Mouse (Mus musculus) cerebellum, adult 11 months (tissue): Measurements from ENCODE around the gene B3gnt2.
"Not testable (repeated sequence)": the region's sequence is repeated elsewhere in the genome, so short reads cannot be mapped to it uniquely, and the experiment has no call there.

Source experiments
- DNase-seq: peaks from one replicate; pipeline ENCODE4 v3.0.0; 2022

The B3gnt2 gene

DNA sequence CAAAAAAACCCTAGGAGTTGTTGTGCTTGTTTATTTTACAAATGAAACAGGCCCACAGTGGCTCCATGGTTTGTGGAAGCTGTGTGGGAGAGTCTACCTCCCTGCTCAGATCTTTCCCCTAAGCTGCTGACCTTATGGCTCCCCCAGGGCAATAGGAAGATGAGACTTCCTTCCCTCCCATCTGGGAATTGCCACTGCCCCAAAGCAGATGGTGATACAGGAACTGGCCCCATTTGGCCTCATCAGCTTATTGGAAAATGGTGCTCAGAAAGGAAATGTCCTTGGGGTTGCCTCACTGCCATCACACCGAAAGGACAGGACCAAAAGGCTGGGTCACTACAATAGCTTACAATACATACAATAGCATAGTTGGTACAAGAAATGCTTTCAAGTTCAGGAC is 97.7 kb downstream of the B3gnt2 start:
- DNase-seq = no peak

DNA sequence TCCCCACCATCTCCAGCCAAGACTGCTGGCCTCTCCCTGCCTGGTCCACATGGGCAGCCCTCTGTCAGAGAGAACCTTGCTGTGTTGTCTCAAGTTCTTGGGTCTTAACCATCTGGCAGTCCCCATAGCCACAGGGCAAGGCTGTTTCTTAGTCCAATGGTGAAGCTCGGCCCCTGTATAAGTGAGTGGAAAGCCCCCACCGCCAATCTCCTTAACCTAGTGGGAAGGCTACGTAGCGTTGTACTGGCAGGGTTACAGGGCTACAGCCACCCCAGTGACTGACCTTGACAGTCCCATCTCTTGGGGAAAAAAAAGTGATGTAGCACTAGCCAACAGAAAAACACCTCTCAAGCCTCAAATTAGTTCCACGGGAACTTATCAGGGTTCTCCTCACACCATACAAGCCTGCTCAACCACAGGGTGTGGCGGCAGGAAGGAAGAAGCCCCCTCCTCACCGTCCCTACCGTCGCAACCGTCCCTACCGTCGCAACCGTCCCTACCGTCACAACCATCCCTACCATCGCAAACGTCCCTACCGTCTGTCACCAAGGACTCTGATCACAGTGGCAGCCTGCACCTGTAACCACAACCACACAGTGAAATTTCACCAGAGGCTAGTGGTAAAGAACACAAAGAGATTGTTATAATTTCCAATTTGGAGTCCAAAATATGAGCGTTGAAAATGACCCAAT is 98.4 kb downstream of the B3gnt2 start:
- DNase-seq = no peak

DNA sequence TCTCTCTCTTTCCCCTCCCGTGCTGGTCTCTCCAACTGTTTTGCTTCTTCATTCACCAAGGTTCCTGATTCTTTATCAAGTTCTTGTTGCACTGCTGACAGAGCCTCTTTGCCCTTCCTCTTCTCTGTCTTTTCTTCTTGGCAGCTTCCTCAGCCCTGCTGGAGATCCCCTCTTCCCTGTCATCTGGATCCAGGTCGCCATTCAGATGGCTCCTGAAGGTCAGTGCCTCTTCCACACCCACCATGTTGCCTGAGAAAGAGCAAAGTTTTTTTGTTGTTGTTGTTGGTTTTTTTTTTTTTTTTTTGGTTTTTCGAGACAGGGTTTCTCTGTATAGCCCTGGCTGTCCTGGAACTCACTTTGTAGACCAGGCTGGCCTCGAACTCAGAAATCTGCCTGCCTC is 101.0 kb downstream of the B3gnt2 start:
- DNase-seq = no peak

DNA sequence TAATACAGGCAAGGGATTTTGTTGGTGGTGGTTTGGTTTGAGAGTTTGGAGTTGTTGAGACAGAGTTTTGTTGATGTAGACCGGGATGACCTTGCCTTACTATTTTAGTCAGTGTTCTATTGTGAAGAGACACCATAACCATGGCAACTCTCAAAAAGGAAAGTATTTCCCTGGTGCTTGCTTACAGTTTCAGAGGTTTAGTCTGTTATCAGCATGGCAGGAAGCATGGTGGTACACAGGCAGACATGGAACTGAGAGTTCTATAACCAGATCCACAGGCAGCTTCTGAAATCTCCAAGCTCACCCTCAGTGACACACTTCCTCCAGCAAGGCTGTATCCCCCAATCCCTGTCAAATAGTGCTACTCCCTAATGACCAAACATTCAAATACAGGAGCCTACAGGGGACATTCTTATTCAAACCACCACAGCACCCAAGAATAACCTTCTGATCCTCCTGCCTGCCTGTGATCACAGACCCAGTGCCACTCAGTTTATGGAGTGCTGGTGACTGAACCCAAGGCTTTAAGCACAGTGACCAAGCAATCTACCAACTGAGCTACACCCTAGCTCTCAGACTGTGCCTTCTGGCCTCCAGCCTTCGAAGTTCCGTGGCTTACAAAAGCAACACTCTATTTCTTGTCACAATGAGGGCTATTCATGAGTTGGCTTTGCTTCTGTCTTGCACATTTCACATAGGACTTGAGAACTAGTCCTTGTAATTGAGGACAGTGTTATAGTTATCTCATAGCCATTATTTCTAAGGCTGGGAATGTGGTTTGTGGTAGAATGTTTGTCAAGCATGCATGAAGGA is 104.4 kb downstream of the B3gnt2 start:
- DNase-seq = no peak

DNA sequence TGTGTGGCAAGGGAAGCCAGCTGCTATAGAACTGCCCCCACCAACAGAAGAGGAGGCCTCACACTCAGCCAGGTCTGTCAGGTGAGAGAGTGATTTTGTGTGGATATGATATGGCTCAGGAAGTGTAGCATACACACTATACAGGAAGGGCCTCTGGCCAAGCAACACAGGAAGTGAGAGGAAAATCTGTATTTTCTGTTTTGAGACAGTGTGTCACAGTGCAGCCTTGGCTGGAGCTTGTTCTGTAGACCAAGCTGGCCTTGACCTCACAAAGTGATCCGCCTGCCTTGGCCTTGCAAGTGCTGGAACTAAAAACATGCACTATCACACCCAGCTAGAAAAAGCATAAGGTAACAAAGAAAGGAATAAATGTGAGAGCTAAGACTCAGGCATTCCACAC is 105.6 kb downstream of the B3gnt2 start:
- no peak for DNase-seq

DNA sequence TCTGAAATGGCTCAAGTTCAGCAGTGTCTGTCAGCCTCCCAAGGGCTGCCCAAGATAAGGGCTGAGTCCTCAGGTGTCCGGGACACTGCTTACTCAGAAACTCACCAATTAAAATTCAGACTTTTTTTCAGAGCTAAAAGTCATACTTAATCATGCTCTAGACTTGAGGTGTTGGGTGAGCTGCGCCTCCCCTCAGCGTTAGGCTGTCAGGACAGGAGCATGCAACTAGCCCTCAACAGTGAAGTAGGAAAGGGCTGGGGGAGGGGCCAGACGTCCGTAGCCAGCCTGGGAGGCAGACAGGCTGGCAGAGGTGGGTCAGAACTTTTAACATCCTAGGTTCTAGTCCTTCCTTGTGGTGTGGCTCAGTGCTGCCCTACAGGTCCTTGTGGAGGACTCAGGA is 108.2 kb downstream of the B3gnt2 start:
- no peak for DNase-seq

DNA sequence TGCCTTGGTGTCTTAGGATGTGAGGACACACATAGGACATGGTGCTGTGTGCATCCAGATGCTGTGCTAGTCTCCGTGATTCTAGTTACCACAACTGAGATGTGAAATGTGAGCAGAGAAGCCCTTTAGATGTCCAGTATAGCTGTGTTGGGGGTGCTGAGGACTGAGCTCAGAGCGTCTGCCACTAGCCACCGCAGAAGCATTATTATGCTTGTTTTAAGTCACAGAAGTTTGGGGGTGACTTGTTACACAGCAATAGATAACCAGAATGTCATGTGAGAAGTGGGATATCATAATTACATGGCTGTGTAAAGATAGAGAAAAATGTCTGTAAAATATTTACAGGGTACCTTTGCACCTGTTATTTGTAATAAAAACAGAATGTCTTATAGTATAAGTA is 109.2 kb downstream of the B3gnt2 start:
- DNase-seq = no peak

DNA sequence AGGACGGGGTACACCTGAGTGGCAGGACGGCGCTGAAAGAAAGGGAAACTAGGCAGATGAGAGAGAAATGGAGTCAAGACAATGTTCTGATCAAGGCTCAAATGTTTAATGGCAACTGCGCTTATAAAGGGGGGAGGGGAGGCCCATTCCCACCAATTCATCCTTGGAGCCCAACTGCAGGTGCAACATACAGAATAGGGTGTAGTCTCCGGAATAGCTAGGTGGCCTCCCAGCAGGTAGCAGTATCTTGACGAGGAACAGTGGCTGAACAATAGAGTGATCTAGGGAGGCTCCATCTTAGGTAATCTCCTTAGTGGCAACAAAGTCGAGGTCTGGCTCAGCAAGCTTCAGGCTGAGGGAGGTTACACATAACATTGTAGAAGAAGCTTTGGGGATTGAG is 113.4 kb downstream of the B3gnt2 start:
- DNase-seq = no peak

DNA sequence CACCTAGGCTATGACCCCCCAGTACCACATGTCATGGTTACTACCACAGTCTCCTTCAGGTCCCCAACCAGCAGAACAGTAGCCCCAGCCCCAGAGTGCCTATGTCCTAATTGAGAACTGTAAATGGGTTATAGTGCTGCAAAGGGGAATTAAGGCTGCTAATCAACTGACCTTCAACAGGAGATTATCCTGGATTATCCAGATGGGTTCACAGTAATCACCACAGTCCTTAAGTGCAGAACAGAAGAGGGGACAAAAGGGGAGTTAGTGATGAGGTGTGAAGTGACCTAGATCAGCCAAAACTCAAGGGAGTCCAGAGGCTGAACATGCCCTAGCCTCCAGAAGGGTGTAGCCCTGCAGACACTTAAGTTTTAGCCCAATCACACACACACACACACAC is 115.4 kb downstream of the B3gnt2 start:
- no peak for DNase-seq

DNA sequence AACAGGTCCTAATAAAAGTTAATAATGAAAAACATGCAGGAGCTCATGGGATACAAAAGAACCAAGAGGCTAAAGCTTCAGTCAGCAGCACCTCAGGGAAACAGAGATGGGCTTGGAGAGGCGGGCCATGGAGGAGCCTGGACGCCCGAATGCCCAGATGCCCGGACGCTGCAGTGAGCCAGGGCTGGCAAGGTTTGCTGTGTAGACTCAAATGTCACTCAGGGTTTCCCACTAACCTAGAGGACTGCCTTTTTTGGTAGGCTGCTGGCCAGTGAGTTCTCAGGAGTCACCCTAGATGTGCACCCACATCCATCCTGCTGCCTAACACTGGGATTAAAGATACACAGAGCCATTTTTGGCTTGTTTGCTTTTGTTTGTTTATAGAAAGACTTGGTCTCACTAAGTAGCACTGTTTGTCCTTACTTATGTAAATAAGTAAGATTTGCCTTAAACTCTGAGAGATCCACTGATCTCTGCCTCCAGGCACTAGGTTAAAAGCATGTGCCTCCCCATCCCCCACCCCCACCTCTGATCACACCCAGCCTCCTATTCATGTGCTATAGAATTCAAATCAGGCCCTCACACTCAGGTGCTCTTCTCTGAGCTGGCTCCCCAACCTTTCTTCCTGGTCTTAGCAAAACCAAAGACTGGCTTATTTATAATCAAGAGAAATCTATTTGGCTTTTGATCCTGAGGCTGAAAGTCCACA is 117.0 kb downstream of the B3gnt2 start:
- DNase-seq = no peak

DNA sequence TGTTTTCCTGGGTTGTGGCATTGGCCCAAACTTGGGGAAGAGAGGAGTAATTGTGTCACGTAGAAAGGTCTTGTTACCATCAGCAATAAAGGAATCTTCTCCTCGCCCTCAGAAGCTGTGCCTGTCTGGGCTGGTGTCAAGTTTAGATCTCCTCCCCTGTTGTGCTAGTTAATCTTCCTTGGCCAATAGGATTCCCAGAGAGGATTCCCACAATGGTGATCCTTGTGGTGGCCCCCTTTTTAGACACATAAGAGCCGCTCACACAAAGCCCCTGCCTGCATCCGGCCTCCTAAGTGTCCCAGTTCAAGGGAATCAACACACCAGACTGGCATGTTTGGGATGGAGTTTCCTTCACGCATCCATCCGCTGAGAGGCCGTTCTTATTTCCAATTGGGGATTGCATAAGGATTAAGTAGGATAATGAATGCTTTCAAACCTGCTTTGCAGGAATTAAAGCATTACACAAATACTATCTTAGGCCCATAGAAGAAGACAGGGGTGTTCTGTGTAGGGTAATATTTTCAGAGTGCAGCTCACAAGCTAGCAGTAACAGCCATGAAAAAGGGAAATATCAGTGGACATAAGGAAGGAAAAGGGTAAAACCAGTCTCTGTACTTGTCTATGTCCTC is 118.6 kb downstream of the B3gnt2 start:
- no peak for DNase-seq

DNA sequence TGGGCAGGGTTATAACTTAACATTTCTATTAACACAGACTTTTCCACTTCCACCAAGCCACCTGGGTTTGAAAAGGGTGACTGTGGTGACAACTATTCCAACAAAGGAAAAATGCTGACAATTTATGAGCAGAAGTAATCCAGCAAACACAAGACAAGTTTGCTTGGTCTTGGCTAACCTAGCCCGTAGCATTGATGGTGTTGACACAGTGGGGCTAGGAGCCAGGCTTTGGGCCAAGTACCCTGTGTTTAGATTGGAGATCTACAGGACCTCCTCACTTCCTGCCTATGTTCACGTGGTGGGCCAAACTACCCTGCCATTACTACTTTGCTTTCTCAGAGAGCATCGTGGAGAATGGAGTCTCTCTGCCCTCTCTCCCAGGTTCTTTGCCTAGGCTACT is 119.3 kb downstream of the B3gnt2 start:
- DNase-seq = no peak

DNA sequence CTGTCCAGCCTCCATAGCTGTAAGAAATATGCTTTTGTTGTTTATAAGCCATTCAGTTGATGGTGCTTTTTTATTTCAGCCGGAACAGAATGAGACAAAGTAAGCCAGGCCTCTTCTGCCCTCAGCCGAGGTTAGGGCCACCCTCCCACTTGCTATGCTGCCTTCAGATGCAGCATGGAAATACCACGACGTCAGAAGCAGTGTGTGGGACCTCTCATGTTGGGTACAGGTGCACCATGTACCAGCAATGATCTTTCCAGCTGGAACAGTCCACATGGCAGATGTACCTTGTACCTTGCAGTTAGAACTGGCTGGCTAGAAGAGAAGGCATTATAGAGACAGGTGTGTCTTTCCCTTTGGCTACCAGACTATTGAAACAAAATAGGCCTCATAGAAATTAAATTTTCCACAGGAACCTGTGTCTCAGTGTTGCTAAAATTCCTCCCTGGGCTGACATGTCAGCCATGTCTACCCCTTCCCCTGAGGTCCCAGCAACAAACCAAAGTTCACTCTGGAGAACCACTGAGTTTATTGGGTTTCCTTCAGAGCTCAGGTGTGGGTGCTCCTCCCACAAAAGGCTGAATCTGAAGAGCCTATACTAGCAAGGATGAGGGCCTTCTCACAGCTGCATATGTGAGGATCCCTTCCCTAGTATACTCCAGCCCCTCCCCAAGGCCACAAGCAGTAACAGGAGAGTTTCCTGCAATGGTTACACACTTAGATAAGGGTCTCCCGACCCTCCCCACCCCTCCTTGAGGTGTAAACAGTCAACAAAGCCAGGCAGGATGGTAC is 121.1 kb downstream of the B3gnt2 start:
- no peak for DNase-seq

DNA sequence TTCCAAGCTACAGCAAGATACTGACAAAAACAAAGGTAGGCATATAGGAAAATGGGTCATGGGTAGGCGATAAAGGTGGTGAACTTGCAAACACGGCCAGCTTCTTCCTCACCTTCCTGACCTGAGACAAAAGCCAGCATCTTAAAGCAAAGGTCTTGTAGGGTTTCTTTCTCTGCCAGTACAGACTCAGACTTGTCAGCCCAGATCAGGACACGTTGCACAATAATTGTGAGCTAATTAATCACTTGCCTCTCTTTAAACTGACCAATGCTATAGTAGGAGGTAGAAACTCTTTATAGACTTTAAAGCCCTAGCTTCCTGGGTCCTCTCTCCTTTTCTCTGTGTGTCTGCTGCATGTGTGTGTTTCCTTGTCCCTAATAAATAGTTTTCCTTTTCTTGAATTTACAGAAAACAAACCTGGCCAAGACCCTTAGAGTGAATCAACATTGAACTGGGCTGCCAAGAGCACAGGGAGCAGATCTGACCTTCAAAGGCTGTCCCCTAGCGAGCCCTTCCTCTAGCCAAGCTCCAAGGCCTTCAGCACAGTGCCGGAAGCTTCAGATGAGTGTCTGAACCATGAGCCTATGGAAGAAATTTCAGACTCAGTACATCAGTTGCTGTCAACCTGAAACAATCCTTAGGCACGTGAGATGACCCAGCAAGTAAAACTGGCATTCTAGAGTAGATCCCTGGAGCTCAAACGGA is 124.1 kb downstream of the B3gnt2 start:
- no peak for DNase-seq

DNA sequence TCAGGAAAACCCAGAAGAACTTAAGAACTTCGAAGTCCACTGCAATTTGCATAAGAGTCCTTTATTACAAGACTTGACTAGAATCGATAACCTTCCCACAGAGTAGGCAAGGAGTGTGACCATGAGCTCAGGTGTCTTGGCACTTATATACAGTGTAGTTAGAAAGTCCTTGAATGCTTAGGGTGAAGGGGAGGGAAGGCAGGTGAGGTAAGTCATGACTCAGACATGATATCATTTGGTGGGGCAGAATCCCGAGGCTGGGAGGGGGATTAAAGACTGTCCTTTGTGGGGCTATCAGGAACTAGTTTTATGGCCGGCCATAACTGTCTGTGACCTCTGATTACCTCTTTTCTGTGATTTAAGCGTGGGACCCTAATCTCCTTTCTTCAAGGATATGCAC is 125.6 kb downstream of the B3gnt2 start:
- DNase-seq = not testable (repeated sequence)

DNA sequence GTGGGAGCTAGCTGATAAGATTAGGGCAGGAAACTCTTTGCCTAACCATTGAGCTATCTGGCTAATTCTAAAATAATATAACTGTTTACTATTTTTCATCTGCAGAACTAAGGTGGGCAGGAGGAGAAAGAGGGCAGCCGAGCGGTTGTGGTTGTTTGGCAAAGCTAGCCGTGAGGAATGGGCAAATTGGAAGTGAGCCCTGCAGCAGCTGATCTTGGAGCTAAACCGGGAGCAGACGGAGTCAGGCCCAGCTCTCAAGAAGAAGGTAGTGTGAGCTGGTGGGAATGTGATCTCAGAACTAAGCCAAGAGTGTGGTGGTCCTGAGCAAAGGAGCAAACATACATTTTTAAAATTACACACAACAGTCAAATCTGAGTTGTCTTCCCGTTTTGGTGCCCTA is 126.8 kb downstream of the B3gnt2 start:
- no peak for DNase-seq

DNA sequence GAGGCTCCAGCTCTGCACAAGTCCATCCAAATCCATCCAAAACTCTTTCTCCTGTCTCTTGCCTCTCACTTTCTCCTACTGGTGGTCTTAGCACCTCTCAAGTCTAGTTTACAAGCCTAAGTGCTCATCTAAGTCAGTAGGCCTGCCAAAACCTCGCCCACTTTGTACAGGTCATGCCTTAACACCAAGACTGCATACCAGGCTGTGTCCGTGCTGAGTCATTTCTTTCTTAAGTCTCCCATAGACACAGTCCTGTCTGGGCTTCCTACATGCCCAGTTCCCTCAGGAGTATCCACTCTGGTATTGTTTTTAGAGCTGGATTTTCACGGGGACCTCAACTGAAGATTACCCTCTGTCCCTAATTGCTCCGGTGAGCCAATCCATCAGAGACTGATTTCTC is 127.9 kb downstream of the B3gnt2 start:
- no peak for DNase-seq

DNA sequence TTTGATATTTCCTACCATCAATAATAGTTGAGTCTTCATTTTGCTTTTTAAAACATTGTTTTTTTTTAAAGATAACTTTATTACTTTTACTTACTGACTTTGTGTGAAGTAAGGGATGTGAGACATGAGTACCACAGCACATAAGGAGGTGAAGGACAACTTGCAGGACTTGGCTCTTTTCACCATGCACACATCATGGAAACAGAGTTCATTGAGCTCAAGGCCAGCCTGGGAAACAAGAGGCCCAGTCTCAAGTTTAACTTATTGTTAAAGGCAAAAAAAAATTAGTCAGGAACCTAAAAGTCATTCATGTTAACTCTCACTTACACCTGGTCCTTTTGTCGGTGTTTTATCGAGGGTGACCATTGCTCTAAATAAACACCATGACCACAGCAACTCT is 137.7 kb downstream of the B3gnt2 start:
- no peak for DNase-seq

DNA sequence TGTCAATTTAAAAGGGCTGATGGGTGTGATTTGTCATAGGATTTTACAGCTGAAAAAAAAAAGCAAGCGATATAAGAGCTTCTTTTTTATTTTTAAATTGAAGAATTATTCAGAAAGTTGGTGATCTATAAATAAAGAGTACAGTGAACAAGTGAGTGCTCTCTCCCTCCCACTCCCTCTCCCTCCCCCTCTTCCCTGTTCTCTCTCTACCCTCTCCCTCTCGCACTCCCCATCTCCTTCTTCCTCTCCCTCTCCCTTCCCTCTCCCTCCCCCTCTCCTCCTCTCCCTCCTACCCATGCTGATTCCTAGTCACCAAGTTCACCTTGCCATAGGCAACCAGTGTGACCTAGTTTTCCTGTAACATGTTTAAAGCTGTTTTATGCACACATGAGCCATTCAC is 140.7 kb downstream of the B3gnt2 start:
- no peak for DNase-seq

DNA sequence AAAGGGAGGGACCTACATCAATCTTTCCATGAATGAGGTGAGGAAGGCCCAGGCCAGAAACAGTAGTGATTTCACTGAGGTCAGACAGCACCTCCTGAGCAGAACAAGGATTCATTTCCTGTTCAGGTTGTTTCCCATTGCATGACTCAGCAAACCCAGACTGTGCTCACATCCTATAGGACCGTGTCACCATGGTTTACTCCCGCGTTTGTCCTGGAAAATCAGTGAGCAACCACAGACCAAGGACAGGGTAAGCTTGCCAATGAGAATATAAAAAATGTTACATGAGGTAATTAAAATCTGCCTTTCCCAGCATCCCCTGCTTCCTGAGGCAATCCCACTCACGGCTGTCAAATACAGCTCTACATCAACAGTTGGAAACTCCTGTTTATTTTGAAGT is 141.2 kb downstream of the B3gnt2 start:
- no peak for DNase-seq

DNA sequence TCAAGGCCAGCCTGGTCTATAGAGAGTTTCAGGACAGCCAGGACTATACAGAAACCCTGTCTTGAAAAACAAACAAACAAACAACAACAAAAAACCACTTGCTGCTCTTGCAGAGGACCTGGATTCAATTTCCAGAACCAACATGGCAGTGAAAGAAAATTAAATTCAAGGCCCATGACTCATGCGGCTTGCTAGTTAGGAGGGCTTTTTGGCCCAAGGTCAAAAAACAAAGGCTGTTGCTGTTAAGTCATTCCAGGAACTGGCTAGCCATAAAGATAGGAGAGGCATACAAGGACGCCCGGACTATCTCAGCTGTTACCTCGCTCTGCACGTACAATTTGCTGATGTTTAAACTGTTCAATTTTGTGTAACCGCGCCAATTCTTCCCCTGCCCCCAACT is 142.7 kb downstream of the B3gnt2 start:
- DNase-seq = no peak

DNA sequence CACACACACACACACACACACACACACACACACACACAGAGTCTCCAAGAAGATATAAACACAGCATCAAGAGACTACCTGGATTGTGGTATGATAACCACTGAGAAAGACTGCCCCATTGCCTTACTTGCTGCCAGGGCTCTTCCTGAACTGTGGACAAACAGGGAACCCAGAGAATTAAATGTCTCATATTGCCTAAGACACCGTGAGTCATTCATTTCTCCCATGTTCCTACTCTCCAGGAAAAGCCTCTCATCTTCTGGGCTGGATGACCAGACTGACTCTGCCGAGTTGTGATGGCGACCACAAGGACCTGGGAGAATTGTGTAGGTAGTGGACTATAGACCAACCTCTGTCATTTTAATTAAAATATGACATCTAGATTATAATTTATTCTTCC is 149.4 kb downstream of the B3gnt2 start:
- DNase-seq = no peak
